In the genomic region with DNA sequence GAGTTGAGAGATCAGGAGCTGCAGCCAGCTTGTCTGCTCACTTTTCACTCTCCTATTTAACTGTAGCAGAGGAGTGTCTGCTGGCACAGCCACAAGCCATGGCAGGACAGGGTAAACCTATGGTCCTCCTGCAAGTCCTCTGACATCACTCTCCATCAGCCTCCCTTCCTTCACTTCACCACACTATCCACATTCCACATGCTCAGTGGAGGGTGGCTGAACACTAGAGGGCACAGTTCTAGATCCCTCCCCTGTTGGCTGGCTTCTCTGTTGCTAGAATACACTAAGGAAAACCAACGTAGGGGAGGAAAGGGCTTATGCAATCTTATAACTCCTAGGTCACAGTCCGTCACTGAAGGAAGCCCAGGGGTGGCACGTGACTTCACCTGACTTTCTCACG, we compare ENCODE assay signal across 10 mouse cellular contexts. TPM values are rescaled to one million over a fixed set of nuclear protein-coding genes. Genes with fewer than 3 reads are reported as not detected.
DNase-seq lines count a peak whose midpoint lies in the region; ATAC-seq and TF ChIP-seq lines count a peak whose summit lies in the region.
"Had no signal": no experiment of that assay in that cellular context is flagged by ENCODE, and none has a peak within 500 bp of the region (broad histone marks: within the 10 kb centered on the region; RNA-seq: fewer than 3 reads in every experiment).

No protein-coding gene starts in this region.

- no peaks in the 10 kb centered on the region for H3K4me1 ChIP-seq in forebrain, postnatal 0 days (ENCODE audit: insufficient read depth)
- H3K4me1 ChIP-seq in forebrain, embryonic 16.5 days (replicated peaks; ENCODE audit: control insufficient read depth, insufficient read depth, low read length), result no peaks in the 10 kb centered on the region
- H3K4me1 ChIP-seq: midbrain, embryonic 10.5 days had no signal

- H3K9ac ChIP-seq in forebrain, postnatal 0 days, result no peak overlapping the region
- no peak overlapping the region for H3K9ac ChIP-seq in forebrain, embryonic 16.5 days (replicated peaks; ENCODE audit: low read depth, low read length)
- H3K9ac ChIP-seq: heart, embryonic 13.5 days had no signal

- no peak overlapping the region for H3K4me2 ChIP-seq in forebrain, postnatal 0 days (ENCODE audit: low read depth)
- no peak overlapping the region for H3K4me2 ChIP-seq in forebrain, embryonic 16.5 days (ENCODE audit: low read length)
- H3K4me2 ChIP-seq: heart, embryonic 13.5 days had no signal

- no peak for DNase-seq in forebrain, postnatal 0 days
- peak; percentile 54 for DNase-seq in brain, adult 2 months (ENCODE audit: low read depth, low spot score)
- peak; percentile 83 to 87 for DNase-seq in kidney, postnatal 25 days
- no peak for DNase-seq in left cerebral cortex, adult 11 months (ENCODE audit: low spot score)
- DNase-seq in right cerebral cortex, postnatal 25 days, result no peak

- H3K27me3 ChIP-seq in forebrain, postnatal 0 days (ENCODE audit: insufficient read depth, low read length), result no peaks in the 10 kb centered on the region
- no peaks in the 10 kb centered on the region for H3K27me3 ChIP-seq in forebrain, embryonic 16.5 days (replicated peaks; ENCODE audit: control insufficient read depth, insufficient read depth, low read length)
- H3K27me3 ChIP-seq: heart, embryonic 13.5 days had no signal

- no peak overlapping the region for H3K27ac ChIP-seq in forebrain, postnatal 0 days (ENCODE audit: low read depth, low read length)
- H3K27ac ChIP-seq in forebrain, embryonic 16.5 days (ENCODE audit: low read length), result no peak overlapping the region
- H3K27ac ChIP-seq: heart, embryonic 13.5 days; midbrain, embryonic 10.5 days had no signal

- 71% methylated on average over 4 of the region's 4 CpGs for WGBS in forebrain, postnatal 0 days
- 75% methylated on average over 4 of the region's 4 CpGs for WGBS in forebrain, embryonic 16.5 days

- no peaks in the 10 kb centered on the region for H3K9me3 ChIP-seq in forebrain, postnatal 0 days (ENCODE audit: low read length)
- no peaks in the 10 kb centered on the region for H3K9me3 ChIP-seq in forebrain, embryonic 16.5 days (ENCODE audit: control insufficient read depth, low read length)
- H3K9me3 ChIP-seq: heart, embryonic 13.5 days; midbrain, embryonic 10.5 days had no signal

- peaks cover 52% of the 10 kb centered on the region for H3K36me3 ChIP-seq in forebrain, postnatal 0 days (ENCODE audit: insufficient read depth)
- peaks cover 39% of the 10 kb centered on the region for H3K36me3 ChIP-seq in forebrain, embryonic 16.5 days (ENCODE audit: control insufficient read depth, insufficient read depth)

- TF ChIP-seq CTCF in forebrain, postnatal 0 days (IDR thresholded peaks at IDR 0.05; ENCODE audit: low read depth), result peak; percentile 37; the same call in 1 of the 2 replicates

- ATAC-seq in forebrain, postnatal 0 days, result no peak
- no peak for ATAC-seq in forebrain, embryonic 16.5 days
- peak; percentile 49 for ATAC-seq in CD4-positive, CD25-positive, alpha-beta regulatory T cell, adult 4 months
- no peak for ATAC-seq in activated CD4-positive, CD25-positive, alpha-beta regulatory T cell, adult 4 months

- no peak overlapping the region for H3K4me3 ChIP-seq in forebrain, postnatal 0 days (ENCODE audit: low read depth, low read length)
- no peak overlapping the region for H3K4me3 ChIP-seq in forebrain, embryonic 16.5 days (replicated peaks; ENCODE audit: low read length)
- H3K4me3 ChIP-seq: heart, embryonic 13.5 days; midbrain, embryonic 10.5 days had no signal

RNA-seq across cellular contexts. Expression of a gene that starts 27.3 kb away (rescaled TPM):
- 29.7 and 29.9 TPM in 2 replicates for total RNA-seq in forebrain, postnatal 0 days (2014; rRNA removed)
- 9.0 and 11.6 TPM in 2 replicates for polyA plus RNA-seq in forebrain, postnatal 0 days (2015; fragmentation: Nextera tagmentation; extraction: Ambion mirVana)
- polyA plus RNA-seq in forebrain, embryonic 16.5 days (2015; fragmentation: Nextera tagmentation; extraction: Ambion mirVana), result 24.1 and 24.7 TPM in 2 replicates
- 10 to 100 TPM in 1 of 2 experiments, 1 to 10 TPM in 1; 9.4 to 11.3 TPM for polyA plus RNA-seq in CD4-positive, CD25-positive, alpha-beta regulatory T cell, adult 4 months (2017; shearing (Covaris generic))
- polyA plus RNA-seq in activated CD4-positive, CD25-positive, alpha-beta regulatory T cell, adult 4 months (2017; shearing (Covaris generic)), result 1 to 10 TPM; 6.5 to 8.0 TPM

RNA-seq across cellular contexts. Expression of a gene that starts 59.8 kb away (rescaled TPM):
- total RNA-seq in forebrain, postnatal 0 days (2014; rRNA removed), result 20.1 and 27.4 TPM in 2 replicates
- polyA plus RNA-seq in forebrain, postnatal 0 days (2015; fragmentation: Nextera tagmentation; extraction: Ambion mirVana), result 4.7 and 7.0 TPM in 2 replicates
- polyA plus RNA-seq in forebrain, embryonic 16.5 days (2015; fragmentation: Nextera tagmentation; extraction: Ambion mirVana), result 9.3 and 10.0 TPM in 2 replicates
- polyA plus RNA-seq in CD4-positive, CD25-positive, alpha-beta regulatory T cell, adult 4 months (2017; shearing (Covaris generic)), result 10 to 100 TPM; 20.6 to 24.5 TPM
- 10 to 100 TPM; 19.4 to 22.7 TPM for polyA plus RNA-seq in activated CD4-positive, CD25-positive, alpha-beta regulatory T cell, adult 4 months (2017; shearing (Covaris generic))

Comparison
In these comparisons a context has a peak if more than half of its experiments do, and no peak if none do; other contexts are left out.
1. DNase-seq: peak in brain, adult 2 months (single experiment) and kidney, postnatal 25 days (2 of 2); none in forebrain, postnatal 0 days (single experiment), left cerebral cortex, adult 11 months (single experiment) and right cerebral cortex, postnatal 25 days (single experiment).